Mouse (Mus musculus): ENCODE data around the gene Boll. TPM values are rescaled to one million over a fixed set of nuclear protein-coding genes. Genes with fewer than 3 reads are reported as not detected.

Gene Boll
- polyA plus RNA-seq, 1 experiment from 2014 or later, result 0.20 TPM

DNA sequence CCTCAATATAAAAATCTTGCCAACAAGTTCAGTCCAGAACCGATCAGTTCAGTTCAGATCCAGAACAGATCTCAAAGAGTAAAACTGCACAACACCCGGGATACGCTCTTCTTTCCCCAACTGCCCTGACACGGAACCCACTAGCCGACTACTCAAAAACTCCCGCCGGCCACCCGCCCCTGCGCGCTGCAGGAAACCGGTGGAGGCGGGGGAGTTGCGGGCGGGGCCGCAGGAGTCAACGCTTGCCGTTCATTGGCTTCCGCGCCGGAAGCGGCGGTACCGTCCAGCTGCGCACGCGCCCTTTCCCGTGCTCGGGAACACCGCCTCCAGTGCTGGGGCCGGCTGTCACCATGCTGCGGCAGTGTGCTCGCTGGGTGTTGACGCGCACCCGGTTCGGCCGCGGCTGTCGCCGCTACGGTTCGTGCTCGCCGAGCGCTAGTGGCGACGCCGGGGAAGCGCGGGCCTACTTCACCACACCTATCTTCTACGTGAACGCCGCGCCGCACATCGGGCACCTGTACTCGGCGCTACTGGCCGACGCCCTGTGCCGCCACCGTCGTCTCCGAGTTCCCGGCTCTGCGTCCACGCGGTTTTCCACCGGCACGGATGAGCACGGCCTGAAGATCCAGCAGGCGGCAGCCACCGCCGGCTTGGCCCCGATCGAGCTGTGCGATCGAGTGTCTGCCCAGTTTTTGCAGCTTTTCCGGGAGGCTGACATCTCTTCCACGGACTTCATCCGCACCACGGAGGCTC lies 126.2 kb downstream of the Boll start, which contains the start of gene Mars2:
TSS of gene Mars2 (plus strand) at position 288 of the 753 bp plus-strand sequence.
- 0% methylated on average over 82 of the region's 82 CpGs for WGBS
- peak within 1 kb of the TSS; percentile 68 for H3K9ac ChIP-seq
- H3K4me1 ChIP-seq, result peaks cover 32% of the 10 kb centered on the region
- peak; percentile 99 for ATAC-seq (ENCODE audit: borderline replicate concordance, extremely low read depth, low FRiP score, low TSS enrichment)
- peak within 1 kb of the TSS; percentile 89 for H3K4me3 ChIP-seq
- H3K9me3 ChIP-seq, result no peaks in the 10 kb centered on the region
- H3K4me2 ChIP-seq, result peak within 1 kb of the TSS; percentile 92
- peak within 1 kb of the TSS; percentile 63; the same call in 1 of the 2 replicates for H3K27ac ChIP-seq
- H3K27me3 ChIP-seq, result no peaks in the 10 kb centered on the region
- H3K36me3 ChIP-seq, result no peaks in the 10 kb centered on the region

- peaks cover 32% of the 10 kb centered on the region for H3K4me1 ChIP-seq
- no peaks in the 10 kb centered on the region for H3K36me3 ChIP-seq
- H3K27ac ChIP-seq, result peak overlapping the region; percentile 46; the same call in 1 of the 2 replicates
- H3K4me2 ChIP-seq, result peak overlapping the region; percentile 92
- ATAC-seq (ENCODE audit: borderline replicate concordance, extremely low read depth, low FRiP score, low TSS enrichment), result no peak
- H3K27me3 ChIP-seq, result no peaks in the 10 kb centered on the region
- 21% methylated on average over 5 of the region's 5 CpGs for WGBS
- H3K9ac ChIP-seq, result peak overlapping the region; percentile 39
- H3K9me3 ChIP-seq, result no peaks in the 10 kb centered on the region
- peak overlapping the region; percentile 89 for H3K4me3 ChIP-seq
Observed at GRCm38 (mm10) chr1:55236487-55236886, 126.8 kb downstream of the Boll start.

- no peak overlapping the region for H3K4me2 ChIP-seq
- H3K27ac ChIP-seq, result no peak overlapping the region
- no peak overlapping the region for H3K9ac ChIP-seq
- ATAC-seq (ENCODE audit: borderline replicate concordance, extremely low read depth, low FRiP score, low TSS enrichment), result no peak
- no peaks in the 10 kb centered on the region for H3K9me3 ChIP-seq
- H3K36me3 ChIP-seq, result no peaks in the 10 kb centered on the region
- 56% methylated on average over 16 of the region's 16 CpGs for WGBS
- H3K4me3 ChIP-seq, result no peak overlapping the region
- peaks cover 24% of the 10 kb centered on the region for H3K4me1 ChIP-seq
- H3K27me3 ChIP-seq, result no peaks in the 10 kb centered on the region
Observed at GRCm38 (mm10) chr1:55234910-55235520, 128.3 kb downstream of the Boll start.

GRCm38 (mm10) chr1:55228256-55228884 lies 134.9 kb downstream of the Boll start:
- Histone ChIP-seq H3K4me1 (peaks cover 10% of the 10 kb centered on the region), H3K27ac (no peak overlapping the region), H3K4me2 (no peak overlapping the region), H3K4me3 (no peak overlapping the region), H3K9me3 (no peaks in the 10 kb centered on the region), H3K27me3 (no peaks in the 10 kb centered on the region), H3K9ac (no peak overlapping the region), H3K36me3 (no peaks in the 10 kb centered on the region)
- ATAC-seq (ENCODE audit: borderline replicate concordance, extremely low read depth, low FRiP score, low TSS enrichment), result no peak
- WGBS, result 82% methylated on average over 8 of the region's 8 CpGs

DNA sequence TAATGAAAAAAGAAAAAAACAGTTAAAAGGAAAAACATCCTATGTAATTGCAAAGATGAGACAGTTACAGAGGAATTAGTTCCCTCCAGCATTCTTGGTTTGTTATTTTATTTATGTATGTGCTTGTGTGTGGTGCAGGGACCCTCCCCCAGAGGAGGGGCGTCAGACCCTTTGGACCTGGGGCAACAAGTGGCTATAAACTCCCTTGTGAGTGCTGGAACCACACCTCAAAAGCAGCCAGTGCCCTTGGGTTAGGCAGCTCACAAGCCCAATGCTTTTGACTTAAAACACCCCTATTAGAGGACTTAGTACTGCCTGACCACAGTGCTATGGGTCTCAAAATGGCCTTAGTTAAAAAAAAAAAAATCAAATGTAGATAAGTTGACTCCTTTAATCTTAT lies 135.9 kb downstream of the Boll start:
- 35% methylated on average over 1 of the region's 1 CpGs for WGBS
- H3K4me3 ChIP-seq, result no peak overlapping the region
- H3K27me3 ChIP-seq, result no peaks in the 10 kb centered on the region
- no peaks in the 10 kb centered on the region for H3K36me3 ChIP-seq
- no peaks in the 10 kb centered on the region for H3K9me3 ChIP-seq
- H3K27ac ChIP-seq, result no peak overlapping the region
- ATAC-seq (ENCODE audit: borderline replicate concordance, extremely low read depth, low FRiP score, low TSS enrichment), result no peak
- peaks cover 20% of the 10 kb centered on the region for H3K4me1 ChIP-seq
- H3K9ac ChIP-seq, result no peak overlapping the region
- no peak overlapping the region for H3K4me2 ChIP-seq

DNA sequence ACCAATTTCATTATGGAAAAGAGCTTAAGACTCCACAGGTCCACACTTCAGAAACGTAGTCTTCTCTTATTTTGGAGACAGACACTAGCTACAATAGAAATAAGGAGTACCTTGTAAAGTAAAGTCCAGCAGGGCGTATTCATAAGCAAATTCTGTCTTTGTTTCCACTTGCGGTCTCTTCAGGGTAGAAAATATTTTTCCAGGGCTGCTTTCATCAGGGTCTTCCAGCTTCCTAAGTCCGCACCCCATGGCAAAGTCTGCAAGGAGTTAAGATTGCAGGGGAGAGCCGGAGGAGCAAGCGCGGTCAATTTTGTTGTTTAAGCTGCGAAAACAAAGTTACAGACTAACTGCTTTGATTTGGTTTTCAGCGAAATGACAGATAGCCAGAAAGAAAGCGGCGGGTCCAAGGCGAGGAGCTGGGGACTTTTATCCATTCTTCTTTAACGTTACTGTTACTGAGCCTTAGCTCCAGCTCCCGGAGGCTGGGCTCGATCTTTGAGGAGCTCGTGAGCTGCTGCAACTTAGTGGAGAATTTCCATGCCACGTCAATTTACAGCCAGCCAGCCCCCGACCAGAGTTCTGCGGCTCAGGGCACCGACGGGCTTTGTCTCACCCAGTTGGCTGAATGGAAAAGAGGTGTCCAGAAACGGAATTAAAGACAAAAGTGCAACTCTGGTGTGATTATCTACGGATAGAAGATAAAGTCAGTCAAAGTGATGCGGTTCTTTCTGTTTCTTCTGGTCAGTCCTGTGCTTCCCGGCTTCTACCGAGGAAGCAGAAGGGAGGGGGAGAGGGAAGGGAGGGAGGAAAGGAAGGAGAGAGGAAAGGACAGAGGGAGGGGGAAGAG lies 137.0 kb downstream of the Boll start, which contains the start of gene Rftn2:
TSS of gene Rftn2 (minus strand) at position 772 of the 847 bp plus-strand sequence.
- ATAC-seq (ENCODE audit: borderline replicate concordance, extremely low read depth, low FRiP score, low TSS enrichment), result peak; percentile 68

GRCm38 (mm10) chr1:55225398-55225797 lies 137.9 kb downstream of the Boll start:
- ATAC-seq (ENCODE audit: borderline replicate concordance, extremely low read depth, low FRiP score, low TSS enrichment), result no peak
- Histone ChIP-seq H3K36me3 (no peaks in the 10 kb centered on the region), H3K4me1 (peaks cover 35% of the 10 kb centered on the region), H3K4me2 (peak overlapping the region; percentile 55), H3K27ac (peak overlapping the region; percentile 87), H3K9me3 (no peaks in the 10 kb centered on the region), H3K4me3 (peak overlapping the region; percentile 51), H3K9ac (peak overlapping the region; percentile 61), H3K27me3 (no peaks in the 10 kb centered on the region)
- WGBS, result 27% methylated on average over 3 of the region's 3 CpGs

More for the DNA sequence above, 137.0 kb downstream of the Boll start, which contains the start of gene Rftn2:
- no peaks in the 10 kb centered on the region for H3K36me3 ChIP-seq
- H3K9me3 ChIP-seq, result no peaks in the 10 kb centered on the region
- peak within 1 kb of the TSS; percentile 51 for H3K4me3 ChIP-seq
- WGBS, result 1% methylated on average over 26 of the region's 26 CpGs
- H3K9ac ChIP-seq, result peak within 1 kb of the TSS; percentile 61
- H3K27me3 ChIP-seq, result no peaks in the 10 kb centered on the region
- peak within 1 kb of the TSS; percentile 87 for H3K27ac ChIP-seq
- H3K4me2 ChIP-seq, result peak within 1 kb of the TSS; percentile 55
- peaks cover 30% of the 10 kb centered on the region for H3K4me1 ChIP-seq

DNA sequence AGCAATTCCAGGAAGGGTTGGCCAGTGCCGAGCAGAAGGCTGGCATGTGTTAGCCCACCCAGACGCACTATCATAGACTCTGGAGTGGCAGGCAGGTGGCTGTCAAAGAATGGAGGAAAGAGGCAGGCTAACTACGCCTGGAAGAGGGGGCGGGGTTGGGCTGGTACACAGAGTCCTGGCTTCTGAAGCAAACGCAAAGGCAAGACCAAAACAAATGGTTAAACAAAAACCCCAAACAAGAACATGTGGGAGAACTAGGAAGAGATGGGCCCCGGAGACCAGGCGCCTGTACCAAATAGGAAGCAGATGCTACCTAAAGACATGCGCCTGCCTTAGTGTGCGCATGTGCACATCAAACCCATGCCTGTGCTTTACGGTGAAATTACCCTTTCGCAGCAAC lies 139.2 kb downstream of the Boll start:
- Histone ChIP-seq H3K9ac (no peak overlapping the region), H3K4me3 (peak overlapping the region; percentile 51; the same call in 1 of the 2 replicates), H3K36me3 (no peaks in the 10 kb centered on the region), H3K9me3 (no peaks in the 10 kb centered on the region), H3K27ac (no peak overlapping the region), H3K4me1 (peaks cover 40% of the 10 kb centered on the region), H3K4me2 (peak overlapping the region; percentile 55), H3K27me3 (no peaks in the 10 kb centered on the region)
- no peak for ATAC-seq (ENCODE audit: borderline replicate concordance, extremely low read depth, low FRiP score, low TSS enrichment)
- WGBS, result 66% methylated on average over 11 of the region's 11 CpGs

DNA sequence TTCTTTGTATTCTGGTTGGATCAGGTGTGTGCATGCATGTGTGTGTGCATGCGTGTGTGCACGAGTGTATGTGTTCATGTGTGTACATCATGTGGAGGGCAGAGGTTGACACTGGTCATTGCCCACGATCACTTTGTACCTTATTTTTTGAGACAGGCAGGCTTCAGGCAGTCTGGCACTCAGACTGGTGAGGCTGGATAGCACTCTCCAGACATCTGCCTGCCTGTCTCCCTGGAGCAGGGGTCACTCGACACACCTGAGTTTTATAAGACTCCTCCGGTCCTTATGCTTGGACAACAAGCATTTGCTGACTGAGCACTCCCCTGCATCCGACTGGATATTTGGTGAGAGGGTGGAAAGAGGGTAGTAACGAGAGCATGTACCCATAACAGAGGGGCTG lies 140.2 kb downstream of the Boll start:
- Histone ChIP-seq H3K4me2 (no peak overlapping the region), H3K36me3 (no peaks in the 10 kb centered on the region), H3K27me3 (no peaks in the 10 kb centered on the region), H3K27ac (no peak overlapping the region), H3K9ac (no peak overlapping the region), H3K4me1 (peaks cover 40% of the 10 kb centered on the region), H3K4me3 (no peak overlapping the region), H3K9me3 (no peaks in the 10 kb centered on the region)
- ATAC-seq (ENCODE audit: borderline replicate concordance, extremely low read depth, low FRiP score, low TSS enrichment), result no peak
- WGBS, result 86% methylated on average over 7 of the region's 7 CpGs

DNA sequence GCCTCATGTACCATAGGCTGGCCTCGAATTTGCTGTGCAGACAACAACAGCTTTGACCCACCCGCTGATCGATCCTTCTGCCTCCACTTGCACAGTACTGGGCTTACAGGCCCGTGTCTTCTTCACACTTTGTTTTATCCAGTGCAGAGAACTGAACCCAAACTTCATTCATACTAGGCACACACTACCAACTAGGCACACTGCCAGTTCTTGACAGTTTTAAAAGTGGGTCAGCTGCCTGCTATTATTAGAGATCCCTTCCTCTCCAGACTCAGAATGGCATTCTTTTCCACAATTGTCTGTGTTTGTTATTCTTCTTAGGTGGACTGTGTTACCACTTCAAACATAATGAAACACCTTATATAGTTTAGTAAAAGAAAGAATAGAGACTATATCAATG lies 141.9 kb downstream of the Boll start:
- no peak for ATAC-seq (ENCODE audit: borderline replicate concordance, extremely low read depth, low FRiP score, low TSS enrichment)
- Histone ChIP-seq H3K36me3 (no peaks in the 10 kb centered on the region), H3K4me1 (peaks cover 43% of the 10 kb centered on the region), H3K9me3 (no peaks in the 10 kb centered on the region), H3K9ac (no peak overlapping the region; the same call in 1 of the 2 replicates), H3K27ac (peak overlapping the region; percentile 22; the same call in 1 of the 2 replicates), H3K27me3 (no peaks in the 10 kb centered on the region), H3K4me2 (no peak overlapping the region), H3K4me3 (no peak overlapping the region)
- 55% methylated on average over 4 of the region's 4 CpGs for WGBS

DNA sequence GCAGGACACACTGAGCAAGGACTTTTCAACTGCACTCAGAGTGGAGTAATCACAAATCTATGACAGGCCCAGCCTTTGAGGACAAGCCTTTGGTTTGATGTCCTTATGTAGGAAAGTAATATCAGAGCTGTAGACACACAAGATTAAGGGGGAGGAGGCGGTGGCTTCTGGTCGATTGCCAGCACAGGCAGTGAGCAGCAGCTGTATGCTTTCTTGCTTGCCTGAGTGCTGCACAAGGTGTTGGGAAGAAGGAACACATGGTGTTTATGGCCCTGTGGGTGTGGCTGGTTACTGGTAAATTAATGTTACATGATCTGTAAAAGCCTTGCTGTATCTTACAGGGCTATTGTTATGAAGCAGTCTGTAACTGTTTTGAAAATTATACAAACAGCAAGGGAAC lies 146.1 kb downstream of the Boll start:
- no peaks in the 10 kb centered on the region for H3K27me3 ChIP-seq
- no peaks in the 10 kb centered on the region for H3K9me3 ChIP-seq
- H3K9ac ChIP-seq, result no peak overlapping the region
- H3K27ac ChIP-seq, result peak overlapping the region; percentile 62
- peaks cover 31% of the 10 kb centered on the region for H3K4me1 ChIP-seq
- no peak overlapping the region for H3K4me3 ChIP-seq
- ATAC-seq (ENCODE audit: borderline replicate concordance, extremely low read depth, low FRiP score, low TSS enrichment), result peak; percentile 82
- H3K4me2 ChIP-seq, result no peak overlapping the region
- H3K36me3 ChIP-seq, result no peaks in the 10 kb centered on the region
- WGBS, result 33% methylated on average over 2 of the region's 2 CpGs
